Mouse (Mus musculus): Measurements from ENCODE around the gene Tbccd1. TPM values are rescaled to one million over a fixed set of nuclear protein-coding genes. Genes with fewer than 3 reads are reported as not detected.
"Not testable (repeated sequence)": the region's sequence is repeated elsewhere in the genome, so short reads cannot be mapped to it uniquely, and the experiment has no call there.

The Tbccd1 gene
- total RNA-seq, 2 experiments from 2014 or later, result 21.4 to 23.4 TPM

GRCm38 (mm10) chr16:22791235-22791634, 66.2 kb downstream of the Tbccd1 start:
- DNase-seq (ENCODE audit: low spot score in 2 of 2), result no peak

GRCm38 (mm10) chr16:22789908-22790367, 67.5 kb downstream of the Tbccd1 start:
- no peak for DNase-seq (ENCODE audit: low spot score in 2 of 2)

- DNase-seq (ENCODE audit: low spot score in 2 of 2), result no peak
These were observed 74.8 kb downstream of the Tbccd1 start for GRCm38 (mm10) chr16:22782686-22783085.

GRCm38 (mm10) chr16:22779228-22779835, 78.1 kb downstream of the Tbccd1 start:
- DNase-seq (ENCODE audit: low spot score in 2 of 2), result no peak

- not testable (repeated sequence) for DNase-seq (ENCODE audit: low spot score in 2 of 2)
These were observed 79.2 kb downstream of the Tbccd1 start for GRCm38 (mm10) chr16:22778296-22778695.

- DNase-seq (ENCODE audit: low spot score in 2 of 2), result no peak
These were observed 81.9 kb downstream of the Tbccd1 start for GRCm38 (mm10) chr16:22775471-22775985.

- no peak for DNase-seq (ENCODE audit: low spot score in 2 of 2)
These were observed 88.8 kb downstream of the Tbccd1 start for GRCm38 (mm10) chr16:22768661-22769060.

GRCm38 (mm10) chr16:22767405-22767804, 90.1 kb downstream of the Tbccd1 start:
- no peak for DNase-seq (ENCODE audit: low spot score in 2 of 2)

GRCm38 (mm10) chr16:22766738-22767211, 90.7 kb downstream of the Tbccd1 start:
- no peak for DNase-seq (ENCODE audit: low spot score in 2 of 2)

GRCm38 (mm10) chr16:22765531-22765930, 91.9 kb downstream of the Tbccd1 start:
- DNase-seq (ENCODE audit: low spot score in 2 of 2), result no peak

Other genes starting within 250 kb of the Tbccd1 start
- gene Dgkg, start 200.4 kb downstream of the Tbccd1 start, total RNA-seq (2021), result 1 to 10 TPM; 4.8 to 5.4 TPM
- gene Crygs, start 46.1 kb downstream of the Tbccd1 start, total RNA-seq (2021), result not detected
- 10 to 100 TPM; 73.3 to 75.8 TPM for gene Dnajb11, start 176 bp upstream of the Tbccd1 start, total RNA-seq (2021)
- 1,000 to 10,000 TPM in 1 of 2 experiments, 10 to 100 TPM in 1; 68.1 to 2,750 TPM for gene Ahsg, start 33.6 kb upstream of the Tbccd1 start, total RNA-seq (2021)
- 100 to 1,000 TPM in 1 of 2 experiments, 10 to 100 TPM in 1; 10.1 to 134 TPM for gene Fetub, start 60.7 kb upstream of the Tbccd1 start, total RNA-seq (2021)
- 10 to 100 TPM in 1 of 2 experiments, 1 to 10 TPM in 1; 2.6 to 86.2 TPM for gene Hrg, start 93.4 kb upstream of the Tbccd1 start, total RNA-seq (2021)
- gene Kng2, start 171.8 kb upstream of the Tbccd1 start, total RNA-seq (2021), result 10 to 100 TPM; 10.1 to 27.3 TPM
- 100 to 1,000 TPM in 1 of 2 experiments, 10 to 100 TPM in 1; 10.7 to 386 TPM for gene Kng1, start 200.2 kb upstream of the Tbccd1 start, total RNA-seq (2021)
- gene Eif4a2, start 249.8 kb upstream of the Tbccd1 start, total RNA-seq (2021), result 100 to 1,000 TPM; 482 to 508 TPM